Mouse (Mus musculus) forelimb bud, embryonic 11.5 days (tissue): ENCODE results near the gene Rab19.
A peak's percentile ranks its signal among the peaks of the same experiment; 100 is the strongest.
"Not testable (repeated sequence)": the region's sequence is repeated elsewhere in the genome, so short reads cannot be mapped to it uniquely, and the experiment has no call there.

Source experiments
- DNase-seq: peaks from one replicate; pipeline ENCODE4 v3.0.0-alpha.2; 2012; ENCODE audit warnings: low read depth, low spot score

The Rab19 gene

DNA sequence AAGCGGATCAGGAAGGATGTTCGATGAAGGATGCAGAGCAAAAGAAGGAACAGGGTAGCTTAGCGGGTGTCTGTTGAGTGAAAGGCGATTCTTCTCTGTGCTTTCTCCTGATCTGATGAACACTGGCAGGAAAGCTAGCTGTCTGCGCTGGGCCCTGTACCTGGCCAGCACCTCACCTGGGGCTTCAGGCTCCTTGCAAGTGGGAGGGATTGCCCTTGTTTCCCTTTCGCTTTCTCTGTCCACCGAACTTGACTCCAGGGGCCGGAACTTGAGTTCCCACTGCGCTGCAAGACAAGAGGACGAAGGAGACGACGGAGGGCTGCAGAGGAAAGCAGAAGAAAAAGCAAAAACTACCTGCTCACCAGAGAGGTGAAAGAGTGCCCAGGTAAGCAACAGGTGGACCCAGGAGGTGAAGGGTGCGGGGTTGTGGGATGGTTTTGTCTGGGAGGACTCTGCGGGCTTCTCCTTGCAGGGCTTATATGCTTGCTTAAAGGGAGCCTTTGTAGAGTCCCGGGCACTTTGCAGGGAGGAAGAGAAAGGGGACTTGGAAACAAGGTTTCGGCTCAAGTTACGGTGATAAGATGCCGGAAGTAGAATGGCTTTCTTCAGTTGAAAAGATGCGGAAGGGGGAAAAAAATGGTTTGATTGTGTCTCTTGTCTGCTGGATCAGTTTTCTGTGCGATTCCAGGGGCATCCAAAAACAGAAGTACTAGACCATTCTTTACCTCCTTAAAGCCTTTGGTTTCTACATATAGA is at the start of gene Rab19:
Gene Rab19 (plus strand): TSS at position 51 of the 756 bp plus-strand sequence.
- DNase-seq: no peak

DNA sequence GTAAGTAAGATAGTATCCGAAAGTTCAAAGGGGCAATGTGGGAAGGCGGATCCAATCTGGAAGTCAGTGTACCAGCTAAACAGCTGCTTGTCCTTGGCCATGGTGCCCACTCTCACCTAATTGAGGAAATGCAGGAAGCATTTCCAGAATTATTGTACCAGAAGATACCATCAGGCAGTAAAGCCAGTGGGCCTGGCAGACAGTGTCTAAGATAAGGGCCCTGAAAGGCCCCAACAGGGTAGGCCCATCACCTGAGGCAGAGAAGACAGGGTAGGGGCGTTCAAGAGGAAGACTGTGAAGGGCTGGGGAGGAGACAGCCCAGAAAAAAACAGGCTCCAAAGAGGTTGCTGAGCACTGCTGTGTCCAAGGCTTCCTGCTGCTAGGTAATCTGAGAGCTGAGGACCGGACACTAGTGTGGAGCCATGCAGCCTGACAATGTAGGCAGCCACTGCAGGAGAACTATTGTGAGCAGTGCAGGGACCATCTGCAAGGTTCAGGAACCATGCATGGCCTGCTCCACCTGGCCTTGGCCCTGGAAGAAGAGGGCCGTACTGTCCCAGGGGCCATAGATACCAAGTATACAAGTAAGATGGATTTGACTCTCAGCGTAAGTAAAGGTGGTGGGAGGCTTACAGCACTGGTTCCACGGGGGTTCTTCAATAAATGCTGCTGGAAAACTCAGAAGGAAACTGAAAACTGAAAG is 48.8 kb upstream of the Rab19 start:
- no peak for DNase-seq

DNA sequence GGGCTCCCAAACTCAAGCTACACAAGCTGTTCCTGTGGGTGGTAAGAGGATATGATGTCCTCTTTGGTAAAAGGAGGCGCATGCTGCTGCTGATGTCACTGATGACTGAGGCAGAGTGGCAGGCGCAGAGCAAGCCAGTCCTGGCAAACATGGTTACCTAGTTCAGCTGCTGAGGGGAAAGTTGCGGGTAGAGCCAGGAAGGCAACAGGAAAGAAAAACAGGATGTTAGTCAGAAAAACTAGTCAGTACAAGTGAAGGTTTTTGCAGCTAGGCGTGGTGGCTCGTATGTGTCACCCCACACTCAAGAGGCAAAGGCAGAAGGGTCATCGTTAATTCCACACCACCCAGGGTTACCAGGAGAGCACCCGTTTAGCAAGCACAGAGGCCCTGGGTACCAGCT is 46.8 kb upstream of the Rab19 start:
- DNase-seq: no peak

DNA sequence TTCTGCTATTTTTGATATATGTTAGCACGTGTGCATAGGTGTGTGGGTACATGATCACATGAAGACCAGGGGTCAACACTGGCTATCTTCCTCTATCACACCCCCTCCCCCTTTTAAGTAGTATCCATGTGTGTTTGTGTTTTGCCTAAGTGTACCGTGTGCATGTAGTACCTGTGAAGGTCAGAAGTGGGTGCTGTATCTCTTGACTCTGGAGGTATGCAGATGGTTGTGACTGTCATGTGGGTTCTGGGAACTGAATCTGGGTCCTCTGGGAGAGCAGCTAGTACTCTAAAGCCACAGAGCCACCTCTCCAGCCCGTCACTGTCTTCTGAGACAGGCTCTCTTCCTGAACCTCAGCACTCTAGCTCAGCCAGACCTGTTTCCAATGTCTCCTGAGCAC is 46.1 kb upstream of the Rab19 start:
- DNase-seq: no peak

DNA sequence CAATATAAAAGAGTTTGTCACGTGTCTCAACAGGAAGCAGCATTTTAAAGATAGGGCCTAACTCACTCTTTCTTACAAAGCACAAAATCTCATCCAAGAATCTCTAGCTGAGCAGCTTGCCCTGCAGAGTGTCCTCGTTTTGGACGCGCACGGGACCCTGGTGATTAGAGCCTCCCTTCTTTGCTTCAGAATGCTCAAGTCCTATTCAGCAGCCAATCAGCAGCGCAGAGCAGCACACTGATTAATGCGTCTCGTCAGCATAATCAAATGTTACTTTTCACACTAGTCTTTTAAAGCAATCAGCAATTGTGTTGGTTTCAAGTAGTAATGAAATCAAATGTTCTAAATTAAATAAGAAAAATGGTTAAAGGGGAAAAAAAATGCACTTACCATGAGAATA is 42.6 kb upstream of the Rab19 start:
- no peak for DNase-seq

DNA sequence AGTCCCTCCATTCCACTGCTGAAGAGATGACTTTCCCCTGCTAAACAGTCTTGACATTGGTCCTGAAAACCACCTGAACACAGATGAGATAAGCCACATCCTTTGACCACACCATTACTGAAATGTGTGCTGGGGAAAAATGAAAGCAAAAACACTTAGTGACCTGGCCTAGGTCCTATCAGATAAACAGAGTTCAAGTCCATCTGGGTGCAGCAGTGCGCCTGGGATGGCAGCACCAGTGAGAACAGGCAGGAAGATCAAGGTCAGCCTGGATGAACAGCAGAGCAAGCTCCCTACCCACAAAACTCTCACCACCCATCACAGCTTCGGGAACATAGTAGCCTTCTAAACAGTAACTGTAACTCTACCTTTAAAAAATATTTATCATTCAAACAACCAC is 39.2 kb upstream of the Rab19 start:
- no peak for DNase-seq

DNA sequence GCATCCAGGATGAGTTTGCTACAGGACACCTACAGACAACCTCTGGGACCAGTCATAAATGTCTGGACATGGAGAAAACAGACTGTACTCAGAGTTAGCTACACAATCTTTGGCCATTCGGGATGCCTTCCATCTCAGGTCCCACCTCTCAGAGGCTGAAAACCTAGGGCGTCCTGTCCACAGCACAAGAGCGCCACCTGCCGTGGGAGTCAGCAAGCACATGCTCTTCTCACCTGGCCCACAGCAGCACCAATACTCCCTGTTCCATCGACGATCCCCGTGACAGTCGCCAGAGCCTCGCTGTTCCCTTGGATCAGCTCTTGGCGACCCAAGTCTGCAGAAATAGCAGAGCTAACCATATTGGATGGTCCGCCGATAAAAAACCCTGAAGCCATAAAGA is 37.0 kb upstream of the Rab19 start:
- peak; percentile 83 for DNase-seq

DNA sequence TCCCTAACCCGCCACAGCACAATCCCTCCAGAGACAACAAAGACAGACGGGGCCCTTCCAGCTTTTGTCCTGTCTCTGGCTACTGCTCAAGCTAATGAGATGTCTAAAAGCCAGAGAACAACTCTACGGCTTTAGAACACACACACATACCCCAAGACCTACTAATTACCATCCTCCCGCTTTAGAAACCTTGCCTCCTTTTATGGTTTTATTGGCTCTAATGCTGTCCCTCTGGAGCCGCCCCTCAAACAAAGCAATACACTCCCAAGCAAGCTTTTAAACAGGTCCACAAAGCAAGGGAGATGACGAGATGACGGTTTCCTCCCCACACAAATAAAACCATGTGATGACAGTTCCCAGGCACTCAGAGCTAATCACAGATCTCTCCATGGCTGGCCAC is 35.5 kb upstream of the Rab19 start:
- DNase-seq: no peak

DNA sequence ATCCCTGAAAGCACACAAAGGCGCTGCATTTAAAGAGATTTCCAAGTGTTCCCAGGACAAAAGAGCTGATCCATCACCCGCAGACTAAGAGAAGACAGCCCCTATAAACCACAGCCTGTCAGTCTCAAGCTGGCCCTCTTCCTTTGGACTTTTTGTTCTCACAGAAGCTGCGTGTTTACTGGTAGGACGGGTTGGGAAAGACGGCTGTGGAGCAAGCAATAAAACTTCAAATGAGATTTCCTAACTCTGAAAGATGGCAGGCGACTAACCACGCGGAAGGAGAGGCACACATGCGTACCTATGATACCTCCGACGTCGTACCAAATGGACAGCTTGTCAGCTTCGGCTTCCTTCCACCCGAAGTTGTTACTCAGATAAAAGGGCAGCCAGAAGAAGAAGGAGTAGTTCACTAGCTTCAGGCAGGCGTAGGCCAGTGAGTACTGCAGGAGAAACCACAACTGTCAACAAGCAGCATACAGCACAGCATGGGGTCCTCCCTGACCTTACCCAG is 33.9 kb upstream of the Rab19 start:
- no peak for DNase-seq

DNA sequence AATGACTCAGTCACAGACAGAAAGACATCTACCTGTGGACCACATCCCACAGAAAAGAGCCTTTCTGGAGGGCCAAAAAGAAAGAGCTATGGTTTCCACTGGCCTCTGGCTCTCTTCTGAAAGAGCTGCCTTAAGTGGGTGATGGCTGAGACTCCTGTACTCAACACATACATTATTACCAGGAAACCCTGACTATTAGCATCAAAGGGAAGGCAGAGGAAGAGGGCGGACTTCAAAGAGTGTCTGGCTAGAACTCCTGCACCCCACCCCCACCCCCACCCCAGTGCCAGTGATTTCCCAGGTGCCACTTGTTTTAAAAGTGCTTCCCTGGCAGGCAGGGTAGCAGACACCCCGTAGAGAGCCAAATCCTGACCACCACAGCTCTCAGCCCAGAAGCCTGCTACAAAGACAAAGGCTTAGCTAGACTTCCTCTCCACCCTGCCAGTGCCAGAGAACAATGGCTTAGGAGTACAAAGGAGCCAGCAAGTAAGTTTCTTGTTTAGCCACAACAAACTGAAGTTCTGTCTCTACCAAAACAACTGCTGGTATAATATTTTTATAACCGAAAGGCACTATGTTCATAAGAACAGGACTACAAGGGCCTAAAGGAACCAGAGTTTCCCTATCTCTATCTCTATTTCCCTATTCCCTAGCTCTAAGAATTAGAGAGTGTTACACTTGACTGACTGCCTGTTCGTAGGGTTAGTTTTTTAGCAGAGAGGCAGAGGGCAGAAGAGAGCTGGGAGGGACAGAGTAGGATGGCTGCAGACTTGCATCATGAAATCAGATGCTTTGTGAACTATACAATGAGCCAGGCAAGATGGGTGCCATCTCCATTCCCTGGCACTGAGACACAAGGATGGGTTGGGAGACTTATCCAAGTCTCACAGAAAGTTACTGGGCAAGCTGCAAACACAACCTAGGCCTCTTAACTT is 32.8 kb upstream of the Rab19 start:
- peak; percentile 27 for DNase-seq

DNA sequence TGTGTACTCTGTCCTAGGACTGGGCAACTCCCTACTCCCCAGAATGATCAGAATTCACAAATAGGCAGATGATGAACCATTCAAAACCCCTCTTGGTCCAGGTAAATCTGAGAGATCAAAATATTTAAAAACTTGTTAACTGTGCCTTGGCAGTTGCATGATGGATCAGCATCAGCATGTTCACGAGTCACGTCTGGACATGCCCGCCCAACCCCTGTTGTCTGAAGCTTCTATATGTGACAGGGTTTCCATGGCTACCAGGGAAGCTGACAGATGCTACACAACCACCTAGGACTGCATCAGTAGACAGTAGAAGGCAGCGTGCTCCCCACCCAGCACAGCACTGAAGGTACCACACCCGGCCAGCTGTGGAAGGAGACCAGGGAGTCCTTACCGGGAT is 32.0 kb upstream of the Rab19 start:
- DNase-seq: no peak

DNA sequence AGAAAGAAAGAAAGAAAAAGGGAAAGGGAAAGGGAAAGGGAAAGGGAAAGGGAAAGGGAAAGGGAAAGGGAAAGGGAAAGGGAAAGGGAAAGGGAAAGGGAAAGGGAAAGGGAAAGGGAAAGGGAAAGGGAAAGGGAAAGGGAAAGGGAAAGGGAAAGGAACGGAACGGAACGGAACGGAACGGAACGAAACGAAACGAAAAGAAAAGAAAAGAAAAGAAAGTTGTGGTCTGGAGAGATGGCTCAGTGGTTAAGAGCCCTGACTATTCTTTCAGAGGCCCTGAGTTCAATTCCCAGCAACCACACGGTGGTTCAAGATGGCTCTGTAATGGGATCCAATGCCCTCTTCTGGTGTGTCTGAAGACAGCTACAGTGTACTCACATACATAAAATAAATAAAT is 21.8 kb upstream of the Rab19 start:
- DNase-seq: not testable (repeated sequence)

DNA sequence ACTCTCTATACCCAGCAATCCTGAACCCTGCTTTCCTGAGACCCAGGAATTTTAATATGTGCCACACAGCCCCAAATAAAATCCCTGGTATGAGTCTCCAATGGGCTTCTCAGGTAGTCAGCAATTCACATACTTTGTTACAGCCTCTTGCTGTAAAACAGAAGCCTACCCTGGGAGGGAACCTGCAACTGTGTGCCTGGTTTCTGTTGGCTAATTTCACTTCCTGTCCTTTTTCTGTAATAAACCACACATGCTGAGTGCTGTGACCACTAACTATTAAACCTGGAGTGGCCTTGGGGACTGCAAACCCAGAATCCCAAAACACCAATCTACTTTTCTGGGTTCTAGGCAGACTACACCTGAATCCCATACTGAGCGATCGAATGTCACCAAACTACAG is 18.3 kb upstream of the Rab19 start:
- no peak for DNase-seq

DNA sequence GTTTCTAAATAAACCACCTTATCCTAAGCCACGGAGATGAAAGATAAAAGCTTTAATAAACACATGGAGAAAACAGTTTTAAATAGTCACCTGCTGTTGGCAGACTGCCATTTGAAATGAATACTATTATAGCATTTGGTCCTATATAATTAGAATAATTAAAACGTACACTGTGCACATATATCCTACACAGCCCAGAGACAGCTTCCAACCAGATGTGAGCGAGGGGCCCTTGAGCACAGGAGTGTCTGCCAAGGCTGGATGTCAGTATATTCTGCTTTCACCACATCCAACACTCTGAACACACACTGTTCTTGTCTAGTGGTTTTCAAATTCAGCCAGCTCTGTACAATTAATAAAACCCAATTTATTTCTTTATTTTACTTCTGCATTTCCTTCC is 11.3 kb upstream of the Rab19 start:
- no peak for DNase-seq

DNA sequence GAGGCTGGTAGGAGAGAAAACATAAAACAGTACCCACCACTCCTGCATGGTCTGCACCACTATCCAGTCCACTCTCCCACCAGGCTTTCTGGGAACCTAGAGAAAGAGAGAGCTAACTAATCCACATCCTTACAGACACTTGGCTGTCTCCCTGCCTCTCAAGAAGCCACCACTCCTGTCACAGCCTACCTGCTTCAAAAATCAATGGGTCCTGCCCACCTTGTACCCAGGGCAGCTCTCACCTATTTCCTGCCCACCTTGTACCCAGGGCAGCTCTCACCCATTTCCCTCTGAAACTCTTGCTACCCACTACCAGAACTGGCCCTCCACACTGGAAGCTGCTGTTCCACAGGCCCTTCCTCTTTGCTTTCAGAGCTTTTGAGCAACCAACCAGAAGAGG is 8.9 kb upstream of the Rab19 start:
- no peak for DNase-seq

DNA sequence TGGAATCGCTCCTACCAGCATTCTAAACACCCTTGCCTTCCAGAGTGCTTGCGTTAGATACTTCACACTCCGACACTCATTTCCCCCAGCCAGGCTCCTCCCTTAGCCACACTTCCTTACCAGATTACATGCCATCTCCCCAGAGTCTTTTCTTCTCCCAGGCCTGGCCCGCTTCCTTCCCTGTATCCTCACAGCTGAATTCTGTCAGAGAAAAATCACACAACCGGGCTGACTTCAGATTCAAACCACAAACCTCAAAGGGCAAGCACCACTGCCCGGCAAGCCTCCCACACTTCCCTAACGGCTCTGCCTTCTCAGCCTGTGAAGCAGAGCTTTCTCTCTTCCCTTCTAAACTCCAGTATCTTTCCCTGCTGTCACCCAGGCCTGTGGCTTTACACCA is 8.2 kb upstream of the Rab19 start:
- DNase-seq: no peak

DNA sequence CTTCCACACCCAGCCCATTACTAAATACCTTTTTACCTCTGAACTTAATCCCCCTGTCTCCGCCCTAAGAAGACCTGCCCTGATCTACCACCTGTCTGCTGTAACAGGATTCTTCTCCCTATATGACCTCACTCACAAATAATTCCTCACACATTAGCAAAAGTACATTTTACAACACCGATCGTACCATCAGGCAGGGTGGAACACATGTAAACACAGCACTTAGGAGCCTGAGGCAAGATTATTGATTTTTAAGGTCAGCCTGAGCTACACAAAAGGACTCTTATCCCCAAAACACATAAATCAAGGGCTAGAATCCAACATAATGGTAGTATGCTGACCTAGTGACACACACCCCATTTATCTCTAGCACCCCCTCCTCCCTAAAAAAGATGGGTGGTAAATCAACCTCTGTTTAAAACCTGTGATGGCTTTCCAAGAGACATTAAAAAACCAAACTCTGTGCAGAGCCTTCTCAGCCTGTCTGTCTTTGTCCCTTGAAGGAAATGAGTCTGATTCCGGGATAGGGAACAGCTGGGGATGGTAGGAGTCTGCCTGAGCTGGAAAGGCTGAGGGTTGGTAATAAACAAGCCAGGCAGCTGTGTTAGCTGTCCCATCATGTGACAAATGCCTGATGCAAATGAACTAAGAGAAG is 7.5 kb upstream of the Rab19 start:
- no peak for DNase-seq

DNA sequence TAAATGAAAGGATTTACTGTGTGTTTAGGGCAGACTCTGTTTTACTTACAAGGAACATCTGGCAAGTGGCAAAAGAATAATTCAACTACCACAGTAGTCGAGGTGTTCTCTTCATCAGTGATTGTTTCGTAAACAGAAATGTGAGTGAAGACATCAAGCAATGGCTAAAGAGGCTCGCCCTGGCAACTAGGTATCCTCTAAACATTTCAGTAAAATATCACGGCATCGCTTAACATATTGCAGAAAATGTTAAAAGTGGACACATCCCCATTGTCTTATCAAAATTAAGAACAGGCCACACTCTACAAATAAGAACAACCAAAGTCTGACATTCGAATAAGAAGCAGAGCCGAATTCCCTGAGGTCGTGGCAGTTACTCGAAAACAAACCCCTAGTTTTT is 4.2 kb upstream of the Rab19 start:
- DNase-seq: no peak

DNA sequence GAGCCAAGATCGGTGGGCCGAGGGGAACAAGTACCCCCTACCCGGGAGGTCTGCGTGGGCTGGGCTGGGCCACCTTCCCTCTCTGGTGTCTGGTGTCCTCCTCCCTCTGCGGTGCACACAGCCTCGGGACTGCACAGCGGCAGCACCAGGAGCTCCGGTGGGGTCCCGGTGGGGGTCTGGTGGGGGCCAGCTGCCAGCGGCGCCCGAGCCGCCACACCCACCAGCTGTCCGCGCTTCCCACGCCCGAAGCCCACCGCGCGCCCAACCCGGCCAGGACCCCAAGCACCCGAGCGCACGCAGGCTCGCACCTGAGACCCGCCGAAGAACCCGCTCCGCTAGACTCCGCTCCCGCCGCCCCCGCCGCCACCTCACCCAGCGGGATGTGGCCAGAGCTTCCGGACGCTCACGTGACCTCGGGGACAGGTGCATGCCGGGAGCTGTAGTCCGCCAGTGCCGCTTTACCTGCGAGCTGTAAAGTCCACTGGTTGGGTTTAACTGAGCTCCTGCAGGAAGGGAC is 3.6 kb upstream of the Rab19 start, which contains the start of gene Slc37a3:
Gene Slc37a3 (minus strand): TSS at position 365 of the 517 bp plus-strand sequence.
- DNase-seq: peak; percentile 80

DNA sequence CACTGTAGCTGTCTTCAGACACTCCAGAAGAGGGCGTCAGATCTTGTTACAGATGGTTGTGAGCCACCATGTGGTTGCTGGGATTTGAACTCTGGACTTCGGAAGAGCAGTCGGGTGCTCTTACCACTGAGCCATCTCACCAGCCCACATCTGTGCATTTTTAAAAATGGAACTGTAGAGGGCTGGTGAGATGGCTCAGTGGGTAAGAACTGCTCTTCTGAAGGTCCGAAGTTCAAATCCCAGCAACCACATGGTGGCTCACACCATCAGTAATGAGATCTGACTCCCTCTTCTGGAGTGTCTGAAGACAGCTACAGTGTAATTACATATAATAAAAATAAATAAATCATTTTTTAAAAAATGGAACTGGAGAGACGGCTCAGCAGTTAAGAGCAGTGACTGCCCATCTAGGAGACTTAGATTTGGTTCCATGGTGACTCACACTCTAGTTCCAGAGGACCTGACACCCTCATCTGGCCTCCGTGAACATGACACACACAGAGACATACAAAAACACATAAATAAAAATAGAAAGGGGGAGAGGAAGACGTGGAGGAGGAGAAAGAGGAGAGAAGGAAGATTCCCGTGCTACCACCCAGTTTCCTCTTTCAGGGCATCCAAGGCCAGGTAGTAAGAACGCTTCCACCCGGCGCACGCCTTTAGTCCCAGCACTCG is 2.7 kb upstream of the Rab19 start:
- DNase-seq: not testable (repeated sequence)

DNA sequence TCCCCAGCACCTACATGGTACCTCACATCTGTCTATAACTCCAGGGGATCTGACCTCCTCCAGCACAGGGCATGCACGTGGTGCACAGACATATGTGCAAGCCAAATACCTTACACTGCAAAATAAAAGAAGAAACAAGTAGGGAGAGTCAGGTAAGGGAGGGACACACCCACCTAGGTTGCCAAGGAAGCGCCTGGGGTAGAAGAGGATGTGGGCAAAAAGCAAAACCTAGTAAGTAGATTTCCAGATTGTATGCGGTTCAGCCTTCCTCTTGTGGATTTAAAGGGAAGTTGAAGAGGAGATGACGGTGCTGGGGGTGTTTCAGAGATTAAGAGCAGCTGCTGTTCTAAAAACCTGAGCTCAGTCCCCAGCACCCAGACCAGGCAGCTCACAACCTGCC is 1.8 kb upstream of the Rab19 start:
- DNase-seq: no peak
